ENCODE assay signal across 8 mouse cellular contexts in genomic region chr4:136104590-136105337, GRCm38 (mm10). TPM values are rescaled to one million over a fixed set of nuclear protein-coding genes. Genes with fewer than 3 reads are reported as not detected.
DNase-seq lines count a peak whose midpoint lies in the region; ATAC-seq lines count a peak whose summit lies in the region.

No protein-coding gene starts in this region.

- peaks cover 17% of the 10 kb centered on the region for H3K4me1 ChIP-seq in embryonic facial prominence, embryonic 12.5 days
- H3K4me1 ChIP-seq in hindbrain, embryonic 10.5 days (replicated peaks) = peaks cover 34% of the 10 kb centered on the region
- H3K4me1 ChIP-seq in neural tube, embryonic 13.5 days (replicated peaks) = peaks cover 14% of the 10 kb centered on the region

- ATAC-seq in embryonic facial prominence, embryonic 12.5 days (ENCODE audit: insufficient number of reproducible peaks, insufficient read depth, low FRiP score, low TSS enrichment) = peak; percentile 38
- ATAC-seq in neural tube, embryonic 13.5 days (ENCODE audit: low read depth) = peak; percentile 80

- no peaks in the 10 kb centered on the region for H3K27me3 ChIP-seq in embryonic facial prominence, embryonic 12.5 days
- H3K27me3 ChIP-seq in hindbrain, embryonic 10.5 days (ENCODE audit: insufficient read depth, poor library complexity, severe bottlenecking) = peaks cover 17% of the 10 kb centered on the region
- no peaks in the 10 kb centered on the region for H3K27me3 ChIP-seq in neural tube, embryonic 13.5 days

- WGBS in embryonic facial prominence, embryonic 12.5 days = 9% methylated on average over 18 of the region's 18 CpGs
- WGBS in hindbrain, embryonic 10.5 days = 4% methylated on average over 18 of the region's 18 CpGs
- WGBS in neural tube, embryonic 13.5 days = 3% methylated on average over 18 of the region's 18 CpGs

- intact Hi-C loops in left cerebral cortex, postnatal 4 days (cut with DNase I) = no loop called here

- H3K36me3 ChIP-seq in embryonic facial prominence, embryonic 12.5 days = no peaks in the 10 kb centered on the region
- H3K36me3 ChIP-seq in hindbrain, embryonic 10.5 days = no peaks in the 10 kb centered on the region
- no peaks in the 10 kb centered on the region for H3K36me3 ChIP-seq in neural tube, embryonic 13.5 days

- peak overlapping the region; percentile 38 for H3K9ac ChIP-seq in embryonic facial prominence, embryonic 12.5 days
- peak overlapping the region; percentile 26 for H3K9ac ChIP-seq in neural tube, embryonic 13.5 days

- DNase-seq in thymus, postnatal 4 days = peak; percentile 15
- no peak for DNase-seq in thymus, adult 18-20 months
- DNase-seq in hindbrain, embryonic 10.5 days (ENCODE audit: low spot score) = peak; percentile 61
- DNase-seq in left cerebral cortex, postnatal 4 days = peak; percentile 55
- no peak for DNase-seq in ovary, postnatal 14 days (ENCODE audit: low spot score)
- no peak for DNase-seq in urinary bladder, adult 2 months (ENCODE audit: low spot score)

- no peaks in the 10 kb centered on the region for H3K9me3 ChIP-seq in embryonic facial prominence, embryonic 12.5 days
- H3K9me3 ChIP-seq in hindbrain, embryonic 10.5 days = no peaks in the 10 kb centered on the region
- no peaks in the 10 kb centered on the region for H3K9me3 ChIP-seq in neural tube, embryonic 13.5 days

- H3K4me3 ChIP-seq in embryonic facial prominence, embryonic 12.5 days = no peak overlapping the region
- H3K4me3 ChIP-seq in hindbrain, embryonic 10.5 days = peak overlapping the region; percentile 38
- no peak overlapping the region for H3K4me3 ChIP-seq in neural tube, embryonic 13.5 days

- H3K4me2 ChIP-seq in embryonic facial prominence, embryonic 12.5 days (replicated peaks) = peak overlapping the region; percentile 27
- H3K4me2 ChIP-seq in neural tube, embryonic 13.5 days = peak overlapping the region; percentile 14

- H3K27ac ChIP-seq in embryonic facial prominence, embryonic 12.5 days = peak overlapping the region; percentile 41; the same call in 1 of the 2 replicates
- H3K27ac ChIP-seq in hindbrain, embryonic 10.5 days = peak overlapping the region; percentile 86
- peak overlapping the region; percentile 64 for H3K27ac ChIP-seq in neural tube, embryonic 13.5 days (replicated peaks)

RNA-seq across cellular contexts. Expression of gene Id3, which starts 38.5 kb away (rescaled TPM):
- polyA plus RNA-seq in embryonic facial prominence, embryonic 12.5 days (2016; fragmentation: Nextera tagmentation; extraction: Ambion mirVana) = 612 and 623 TPM in 2 replicates
- polyA plus RNA-seq in hindbrain, embryonic 10.5 days (2016; fragmentation: Nextera tagmentation; extraction: Ambion mirVana) = 576 and 684 TPM in 2 replicates
- total RNA-seq in left cerebral cortex, postnatal 4 days (2021) = 10 to 100 TPM; 50.9 to 52.7 TPM
- 235 and 273 TPM in 2 replicates for polyA plus RNA-seq in neural tube, embryonic 13.5 days (2015; fragmentation: Nextera tagmentation; extraction: Ambion mirVana)
- 272 and 386 TPM in 2 replicates for polyA plus RNA-seq in urinary bladder, adult 2 months (2012; rRNA removed)

RNA-seq across cellular contexts. Expression of gene Rpl11, which starts 51.5 kb away (rescaled TPM):
- polyA plus RNA-seq in embryonic facial prominence, embryonic 12.5 days (2016; fragmentation: Nextera tagmentation; extraction: Ambion mirVana) = 390 and 392 TPM in 2 replicates
- 388 and 497 TPM in 2 replicates for polyA plus RNA-seq in hindbrain, embryonic 10.5 days (2016; fragmentation: Nextera tagmentation; extraction: Ambion mirVana)
- 100 to 1,000 TPM; 347 to 361 TPM for total RNA-seq in left cerebral cortex, postnatal 4 days (2021)
- 265 and 313 TPM in 2 replicates for polyA plus RNA-seq in neural tube, embryonic 13.5 days (2015; fragmentation: Nextera tagmentation; extraction: Ambion mirVana)
- 979 and 1,127 TPM in 2 replicates for polyA plus RNA-seq in urinary bladder, adult 2 months (2012; rRNA removed)

Comparison
In these comparisons a context has a peak if more than half of its experiments do, and no peak if none do; other contexts are left out.
1. DNase-seq: peak in thymus, postnatal 4 days (single experiment), hindbrain, embryonic 10.5 days (single experiment) and left cerebral cortex, postnatal 4 days (single experiment); none in thymus, adult 18-20 months (0 of 2), ovary, postnatal 14 days (single experiment) and urinary bladder, adult 2 months (single experiment).
2. Peak in every context shown above with its lines, with median percentiles within 50 percentile points of each other: H3K27ac ChIP-seq.